ENCODE assay signal across 14 mouse cellular contexts in the genomic region with DNA sequence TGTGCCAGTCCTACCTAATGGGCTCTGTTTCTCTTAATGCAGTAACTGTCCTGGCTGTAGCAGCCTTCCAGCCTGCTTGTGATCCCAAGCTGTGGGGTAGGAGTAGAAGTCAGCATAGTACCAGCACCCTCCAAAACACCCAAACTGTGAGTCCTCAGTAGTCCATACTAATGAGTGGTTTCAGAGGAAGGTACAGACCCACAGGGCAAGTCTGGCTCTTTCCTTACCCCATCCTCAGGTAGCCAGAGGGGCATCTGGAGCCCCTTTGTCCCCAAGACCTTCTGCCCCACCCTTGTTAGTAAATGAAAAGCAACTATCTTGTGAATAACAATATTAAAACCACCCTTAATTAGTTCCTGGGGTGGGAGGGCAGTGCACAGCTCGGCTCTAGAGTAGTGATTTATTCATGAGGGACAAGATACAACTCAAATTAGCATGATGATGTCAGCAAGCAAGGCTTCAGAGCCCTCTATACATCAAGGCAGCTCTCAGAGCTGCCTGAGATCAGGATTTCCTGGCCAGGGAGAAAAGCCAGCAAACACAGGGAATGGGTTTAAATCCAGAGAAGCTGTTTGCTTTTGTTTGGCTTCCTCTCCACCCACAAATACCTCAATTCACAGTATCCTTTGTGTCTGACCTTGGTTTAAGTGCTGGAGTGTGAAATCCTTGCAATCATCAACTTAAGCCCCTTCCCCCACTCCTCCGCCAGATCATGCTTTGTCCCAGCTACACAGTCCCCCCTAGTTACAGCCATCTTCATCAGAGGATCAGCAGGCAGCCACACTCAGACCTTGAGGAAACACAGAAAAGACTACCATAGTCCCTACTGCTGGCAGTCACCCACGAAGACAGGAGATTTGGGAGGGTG.
A peak's percentile ranks its signal among the peaks of the same experiment; 100 is the strongest.
DNase-seq lines count a peak whose midpoint lies in the region; ATAC-seq lines count a peak whose summit lies in the region.
"Had no signal": no experiment of that assay in that cellular context is flagged by ENCODE, and none has a peak within 500 bp of the region (broad histone marks: within the 10 kb centered on the region; RNA-seq: fewer than 3 reads in every experiment).

No protein-coding gene starts in this region.

- no peaks in the 10 kb centered on the region for H3K9me3 ChIP-seq in hindbrain, embryonic 11.5 days (ENCODE audit: control insufficient read depth, low read length)
- H3K9me3 ChIP-seq in midbrain, embryonic 16.5 days (replicated peaks; ENCODE audit: control insufficient read depth, low read length, poor library complexity, severe bottlenecking) = no peaks in the 10 kb centered on the region
- H3K9me3 ChIP-seq: heart, embryonic 13.5 days had no signal

- peak; percentile 85 for ATAC-seq in hindbrain, embryonic 11.5 days (ENCODE audit: low FRiP score)
- ATAC-seq in midbrain, embryonic 16.5 days = peak; percentile 61
- ATAC-seq: intestine, postnatal 0 days had no signal

- 10% methylated on average over 3 of the region's 3 CpGs for WGBS in hindbrain, embryonic 11.5 days
- WGBS in midbrain, embryonic 16.5 days = 6% methylated on average over 3 of the region's 3 CpGs

- no peaks in the 10 kb centered on the region for H3K36me3 ChIP-seq in hindbrain, embryonic 11.5 days (ENCODE audit: control insufficient read depth, insufficient read depth, low read length)
- H3K36me3 ChIP-seq in midbrain, embryonic 16.5 days (ENCODE audit: control insufficient read depth, insufficient read depth, low read length) = no peaks in the 10 kb centered on the region
- H3K36me3 ChIP-seq: heart, embryonic 13.5 days had no signal

- no peak overlapping the region for H3K4me2 ChIP-seq in hindbrain, embryonic 11.5 days (replicated peaks; ENCODE audit: low read depth, low read length)
- no peak overlapping the region for H3K4me2 ChIP-seq in midbrain, embryonic 16.5 days (ENCODE audit: low read length)
- H3K4me2 ChIP-seq: heart, embryonic 13.5 days had no signal

- H3K27ac ChIP-seq in hindbrain, embryonic 11.5 days (ENCODE audit: low read depth, low read length) = peak overlapping the region; percentile 60
- H3K27ac ChIP-seq in midbrain, embryonic 16.5 days (ENCODE audit: low read length) = peak overlapping the region; percentile 67
- H3K27ac ChIP-seq: heart, embryonic 13.5 days; macrophage had no signal

- H3K4me1 ChIP-seq in hindbrain, embryonic 11.5 days (replicated peaks; ENCODE audit: control insufficient read depth, insufficient read depth, low read length) = no peaks in the 10 kb centered on the region; the same call in 1 of the 2 replicates
- H3K4me1 ChIP-seq in midbrain, embryonic 16.5 days (ENCODE audit: control insufficient read depth, insufficient read depth, low read length) = peaks cover 10% of the 10 kb centered on the region

- no peaks in the 10 kb centered on the region for H3K27me3 ChIP-seq in hindbrain, embryonic 11.5 days (ENCODE audit: control insufficient read depth, insufficient read depth, low read length)
- no peaks in the 10 kb centered on the region for H3K27me3 ChIP-seq in midbrain, embryonic 16.5 days (ENCODE audit: control insufficient read depth, insufficient read depth, low read depth, low read length)
- H3K27me3 ChIP-seq: heart, embryonic 13.5 days had no signal

- peak; percentile 94 for DNase-seq in ES-CJ7 (ENCODE audit: low read depth, low spot score)
- DNase-seq in embryo, embryonic 10.5 days (ENCODE audit: low spot score) = peak; percentile 65
- DNase-seq in hindbrain, embryonic 11.5 days (ENCODE audit: low spot score) = peak; percentile 47
- DNase-seq in gastrocnemius, postnatal 25 days = no peak
- DNase-seq in left cerebral cortex, adult 11 months (ENCODE audit: low spot score) = no peak
- DNase-seq in right cerebral cortex, postnatal 14 days = no peak
- DNase-seq: adrenal gland, adult 8-10 months; cerebellum, adult 8-10 months; liver; thymus, adult 18-20 months had no signal

- H3K4me3 ChIP-seq in hindbrain, embryonic 11.5 days (ENCODE audit: low read depth, low read length) = no peak overlapping the region
- H3K4me3 ChIP-seq in midbrain, embryonic 16.5 days (ENCODE audit: low read depth, low read length) = no peak overlapping the region
- H3K4me3 ChIP-seq: heart, embryonic 13.5 days had no signal

- peak overlapping the region; percentile 37; the same call in 1 of the 2 replicates for H3K9ac ChIP-seq in hindbrain, embryonic 11.5 days (ENCODE audit: low read depth, low read length)
- peak overlapping the region; percentile 42; the same call in 1 of the 2 replicates for H3K9ac ChIP-seq in midbrain, embryonic 16.5 days (ENCODE audit: low read depth, low read length)
- H3K9ac ChIP-seq: heart, embryonic 13.5 days had no signal

Comparison
In these comparisons a context has a peak if more than half of its experiments do, and no peak if none do; other contexts are left out.
1. DNase-seq: peak in ES-CJ7 (single experiment), embryo, embryonic 10.5 days (single experiment) and hindbrain, embryonic 11.5 days (single experiment); none in gastrocnemius, postnatal 25 days (single experiment), left cerebral cortex, adult 11 months (single experiment) and right cerebral cortex, postnatal 14 days (single experiment).